21 mouse cellular contexts compared by ENCODE assay signal in the genomic region with DNA sequence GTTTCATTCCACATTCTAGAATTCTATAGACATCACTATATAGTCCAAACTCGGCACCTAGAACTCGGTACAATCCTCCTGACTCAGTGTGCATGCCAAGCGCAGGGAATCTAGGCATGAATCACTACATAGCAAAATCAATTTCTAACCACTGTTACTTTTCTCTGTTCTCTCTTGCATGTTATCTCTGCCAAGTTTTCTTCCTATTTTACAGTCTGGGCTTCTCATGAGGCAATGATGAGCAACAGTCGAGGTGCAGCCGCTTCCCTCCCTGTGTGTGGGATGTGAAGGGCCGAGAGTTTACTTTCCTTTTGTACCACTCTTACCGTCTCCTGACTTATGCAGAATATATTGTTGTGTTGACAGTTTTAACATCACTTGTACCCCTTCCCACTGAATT.
A peak's percentile ranks its signal among the peaks of the same experiment; 100 is the strongest.
DNase-seq lines count a peak whose midpoint lies in the region; ATAC-seq lines count a peak whose summit lies in the region.
"Had no signal": no experiment of that assay in that cellular context is flagged by ENCODE, and none has a peak within 500 bp of the region (broad histone marks: within the 10 kb centered on the region; RNA-seq: fewer than 3 reads in every experiment).

No protein-coding gene starts in this region.

- no peak for ATAC-seq in activated CD4-positive, CD25-positive, alpha-beta regulatory T cell, adult 4 months
- ATAC-seq: forebrain, embryonic 15.5 days; hindbrain, embryonic 16.5 days; intestine, embryonic 15.5 days; Patski had no signal

- peak; percentile 6 to 14 for DNase-seq in layer of hippocampus, adult 18-20 months (ENCODE audit: low spot score in 2 of 2)
- no peak for DNase-seq in layer of hippocampus, adult 9-10 months (ENCODE audit: low spot score)
- DNase-seq in 3T3-L1 (ENCODE audit: low read depth, low spot score): peak; percentile 58
- peak; percentile 60 for DNase-seq in NIH3T3 (ENCODE audit: low read depth)
- peak; percentile 14 for DNase-seq in fibroblast of lung, adult 2 months (ENCODE audit: low read depth)
- DNase-seq in adrenal gland, postnatal 10 days: no peak
- DNase-seq: adrenal gland, adult 2 months; adrenal gland, postnatal 25 days; cerebellum, adult 11 months; cerebellum, adult 2 months; cerebellum, adult 9-11 months; cerebellum, postnatal 25 days; gastrocnemius, adult 2 months; gastrocnemius, postnatal 14 days; heart, adult 11 months; kidney, adult 11 months had no signal

Comparison
In these comparisons a context has a peak if more than half of its experiments do, and no peak if none do; other contexts are left out.
1. DNase-seq: peak in layer of hippocampus, adult 18-20 months (2 of 2), 3T3-L1 (single experiment), NIH3T3 (single experiment) and fibroblast of lung, adult 2 months (single experiment); none in layer of hippocampus, adult 9-10 months (single experiment) and adrenal gland, postnatal 10 days (single experiment).